Mouse (Mus musculus): Measurements from ENCODE around the gene Erg. TPM values are rescaled to one million over a fixed set of nuclear protein-coding genes. Genes with fewer than 3 reads are reported as not detected.

Erg gene
- total RNA-seq, 2 experiments from 2014 or later, result 17.9 to 19.7 TPM

- no peak for DNase-seq
- intact Hi-C loops (cut with DNase I; ENCODE audit: low total_unique reads), result no loop called here
These were observed 137.1 kb downstream of the Erg start for GRCm38 (mm10) chr16:95449361-95449725.

- DNase-seq, result no peak
- intact Hi-C loops (cut with DNase I; ENCODE audit: low total_unique reads), result no loop called here
These were observed 137.6 kb downstream of the Erg start for GRCm38 (mm10) chr16:95448643-95449360.

- intact Hi-C loops (cut with DNase I; ENCODE audit: low total_unique reads), result no loop called here
- DNase-seq, result no peak
These were observed 138.5 kb downstream of the Erg start for GRCm38 (mm10) chr16:95447896-95448295.

DNA sequence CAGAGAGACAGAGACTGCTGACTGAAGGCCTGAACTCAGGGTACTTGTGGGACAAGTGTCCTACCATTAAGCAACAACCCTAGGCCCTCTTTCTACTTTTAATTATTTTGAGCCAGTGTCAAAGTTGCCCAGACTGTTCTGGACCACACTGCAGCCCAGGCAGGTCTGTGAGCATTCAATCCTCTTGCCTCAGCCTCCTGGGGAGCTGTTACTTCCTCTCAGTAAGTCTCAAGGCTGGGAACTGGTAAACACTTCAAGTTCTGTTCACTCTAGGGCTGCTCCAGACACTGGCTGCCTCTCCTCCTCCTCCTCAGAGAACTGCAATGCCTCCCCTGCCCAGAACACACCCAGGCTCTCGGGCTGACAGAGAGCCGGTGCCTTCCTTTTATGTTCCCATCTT is 140.0 kb downstream of the Erg start:
- DNase-seq, result no peak
- intact Hi-C loops (cut with DNase I; ENCODE audit: low total_unique reads), result no loop called here

- no peak for DNase-seq
- intact Hi-C loops (cut with DNase I; ENCODE audit: low total_unique reads), result no loop called here
These were observed 144.4 kb downstream of the Erg start for GRCm38 (mm10) chr16:95442023-95442422.

DNA sequence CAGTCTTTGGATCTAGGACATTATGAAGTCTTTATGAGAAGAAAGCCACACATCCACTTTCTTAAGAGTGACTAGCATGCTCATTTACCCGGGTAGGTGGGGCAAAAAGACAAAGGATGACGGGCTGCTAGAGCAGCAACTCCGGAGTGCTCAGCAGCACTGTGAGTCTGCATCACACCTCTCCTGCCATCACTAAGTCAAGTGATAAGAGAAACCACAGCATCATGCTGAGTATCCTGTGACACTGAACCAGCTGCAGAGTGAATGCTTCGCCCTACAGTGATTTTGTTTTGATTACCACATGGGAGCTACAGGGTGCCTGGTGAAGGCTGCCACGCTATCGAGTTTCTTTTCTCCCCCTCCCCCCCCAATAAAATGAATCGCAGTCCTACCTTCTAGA is 145.2 kb downstream of the Erg start:
- no peak for DNase-seq
- intact Hi-C loops (cut with DNase I; ENCODE audit: low total_unique reads), result no loop called here

- intact Hi-C loops (cut with DNase I; ENCODE audit: low total_unique reads), result no loop called here
- DNase-seq, result no peak
These were observed 146.1 kb downstream of the Erg start for GRCm38 (mm10) chr16:95440334-95440733.

- DNase-seq, result no peak
- intact Hi-C loops (cut with DNase I; ENCODE audit: low total_unique reads), result no loop called here
These were observed 146.6 kb downstream of the Erg start for GRCm38 (mm10) chr16:95439794-95440193.

- DNase-seq, result no peak
- intact Hi-C loops (cut with DNase I; ENCODE audit: low total_unique reads), result no loop called here
These were observed 147.4 kb downstream of the Erg start for GRCm38 (mm10) chr16:95438848-95439540.

DNA sequence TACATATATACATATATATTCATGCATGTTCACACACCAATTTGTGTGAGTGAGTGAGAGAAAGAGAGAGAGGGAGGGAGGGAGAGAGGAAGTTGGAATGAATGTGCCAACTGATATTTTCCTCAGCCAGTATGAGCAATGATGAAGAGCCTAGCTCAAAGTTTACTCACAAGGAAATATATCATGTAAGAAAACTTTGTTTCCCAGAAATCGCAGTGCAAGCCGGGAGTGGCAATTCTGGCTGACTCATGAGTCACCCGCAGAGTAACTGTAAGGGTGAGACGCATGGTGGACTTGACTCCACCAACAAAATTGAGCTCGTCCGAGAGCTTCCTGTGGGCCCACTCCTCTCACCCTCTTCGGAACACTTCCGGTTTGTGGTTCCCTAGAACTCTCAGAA is 149.8 kb downstream of the Erg start:
- intact Hi-C loops (cut with DNase I; ENCODE audit: low total_unique reads), result no loop called here
- no peak for DNase-seq

GRCm38 (mm10) chr16:95436051-95436450 is 150.3 kb downstream of the Erg start:
- DNase-seq, result no peak
- intact Hi-C loops (cut with DNase I; ENCODE audit: low total_unique reads), result no loop called here

DNA sequence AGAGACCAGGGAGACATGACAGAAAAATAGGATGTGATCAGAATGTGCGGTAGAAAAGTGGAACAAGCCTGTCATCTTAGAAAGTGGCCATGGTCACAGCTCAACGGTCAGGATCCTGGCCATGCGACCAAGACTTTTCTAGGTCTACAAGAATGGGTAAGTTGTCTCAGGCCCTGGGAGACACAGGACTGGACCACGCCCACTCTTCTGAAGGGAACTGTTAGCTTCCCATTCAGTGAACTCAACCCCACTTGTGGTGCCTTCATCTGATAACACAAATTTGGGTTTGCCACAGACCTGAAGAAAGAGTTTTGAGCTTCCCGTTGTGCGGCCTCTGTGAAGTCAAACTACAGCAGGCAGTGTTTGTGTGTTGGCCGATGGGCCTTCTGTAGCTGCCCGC is 152.0 kb downstream of the Erg start:
- no peak for DNase-seq
- intact Hi-C loops (cut with DNase I; ENCODE audit: low total_unique reads), result no loop called here

- peak; percentile 18 for DNase-seq
- intact Hi-C loops (cut with DNase I; ENCODE audit: low total_unique reads), result no loop called here
These were observed 153.8 kb downstream of the Erg start for GRCm38 (mm10) chr16:95432540-95432971.

DNA sequence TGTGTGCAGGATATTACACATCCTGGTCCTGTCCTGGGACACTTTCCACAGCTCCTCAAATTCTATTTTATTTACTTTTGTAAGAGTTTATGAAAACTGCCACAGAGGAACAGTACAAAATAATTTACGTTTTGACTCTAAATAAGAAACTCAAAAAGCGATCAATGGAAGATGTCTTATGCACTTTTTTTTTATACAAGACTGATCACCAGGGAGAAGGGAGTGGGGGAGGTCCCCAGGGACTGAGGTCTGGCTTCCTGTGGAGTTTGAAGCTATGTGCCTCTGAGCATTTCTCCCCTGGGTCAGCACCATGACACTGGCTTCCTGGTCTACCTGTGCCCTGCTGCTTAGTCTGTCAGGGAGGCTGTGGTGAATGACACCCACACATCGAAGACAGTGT is 156.5 kb downstream of the Erg start:
- intact Hi-C loops (cut with DNase I; ENCODE audit: low total_unique reads), result no loop called here
- DNase-seq, result no peak

DNA sequence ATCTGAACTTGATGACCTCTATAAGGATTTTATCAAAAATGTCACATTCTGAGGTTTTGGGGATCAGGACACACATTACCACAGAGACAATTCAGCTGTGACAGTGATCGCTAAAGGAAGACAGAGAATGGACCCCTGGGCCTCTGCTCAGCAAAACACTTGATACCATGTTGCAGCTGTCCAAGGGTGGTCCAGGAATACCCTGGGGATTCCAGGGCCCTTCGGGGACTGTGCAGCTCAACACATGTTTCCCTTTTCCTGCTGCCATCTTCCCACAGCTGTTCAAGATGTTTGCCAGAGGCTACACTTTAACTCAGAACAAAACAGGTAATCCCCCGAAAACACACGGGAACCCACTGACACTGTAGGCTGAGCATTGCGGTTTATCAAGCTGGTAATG is 158.2 kb downstream of the Erg start:
- intact Hi-C loops (cut with DNase I; ENCODE audit: low total_unique reads), result no loop called here
- no peak for DNase-seq

GRCm38 (mm10) chr16:95427512-95427911 is 158.9 kb downstream of the Erg start:
- intact Hi-C loops (cut with DNase I; ENCODE audit: low total_unique reads), result no loop called here
- DNase-seq, result no peak

GRCm38 (mm10) chr16:95422658-95423073 is 163.7 kb downstream of the Erg start:
- DNase-seq, result peak; percentile 39
- intact Hi-C loops (cut with DNase I; ENCODE audit: low total_unique reads), result no loop called here

DNA sequence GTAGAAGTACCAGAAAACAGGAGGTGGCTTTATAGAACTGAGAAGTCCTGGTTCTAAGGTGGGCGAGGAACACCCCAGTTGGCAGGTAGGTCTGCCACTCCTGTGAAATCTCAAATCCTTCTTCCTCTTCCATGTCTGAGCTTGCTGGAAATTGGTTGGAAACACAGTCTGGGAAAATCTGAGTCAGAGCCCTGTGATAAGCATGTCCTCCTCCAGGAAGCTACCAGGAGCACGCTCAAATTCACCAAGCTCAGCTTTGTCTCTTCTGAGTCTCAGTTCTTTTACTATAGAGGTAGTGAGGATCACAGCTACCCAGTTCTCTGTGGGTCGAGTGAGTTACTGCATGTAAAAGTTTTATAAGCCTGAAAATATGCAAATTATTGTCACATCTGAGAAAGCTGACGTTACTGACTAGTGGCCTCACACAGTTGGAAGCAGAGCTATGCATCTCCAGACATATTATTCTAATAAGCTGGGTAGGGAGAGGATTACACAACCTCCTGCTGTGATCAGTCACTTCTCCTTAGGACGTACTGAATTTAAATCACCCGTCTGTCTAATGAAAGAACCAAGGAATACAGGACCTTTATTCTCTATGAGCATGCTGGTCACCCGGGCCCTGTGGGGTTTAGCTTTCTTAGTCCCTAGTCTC is 165.0 kb downstream of the Erg start:
- DNase-seq, result no peak
- intact Hi-C loops (cut with DNase I; ENCODE audit: low total_unique reads), result no loop called here

- no peak for DNase-seq
- intact Hi-C loops (cut with DNase I; ENCODE audit: low total_unique reads), result no loop called here
These were observed 170.5 kb downstream of the Erg start for GRCm38 (mm10) chr16:95415921-95416320.

GRCm38 (mm10) chr16:95415372-95415771 is 171.0 kb downstream of the Erg start:
- DNase-seq, result no peak
- intact Hi-C loops (cut with DNase I; ENCODE audit: low total_unique reads), result no loop called here

DNA sequence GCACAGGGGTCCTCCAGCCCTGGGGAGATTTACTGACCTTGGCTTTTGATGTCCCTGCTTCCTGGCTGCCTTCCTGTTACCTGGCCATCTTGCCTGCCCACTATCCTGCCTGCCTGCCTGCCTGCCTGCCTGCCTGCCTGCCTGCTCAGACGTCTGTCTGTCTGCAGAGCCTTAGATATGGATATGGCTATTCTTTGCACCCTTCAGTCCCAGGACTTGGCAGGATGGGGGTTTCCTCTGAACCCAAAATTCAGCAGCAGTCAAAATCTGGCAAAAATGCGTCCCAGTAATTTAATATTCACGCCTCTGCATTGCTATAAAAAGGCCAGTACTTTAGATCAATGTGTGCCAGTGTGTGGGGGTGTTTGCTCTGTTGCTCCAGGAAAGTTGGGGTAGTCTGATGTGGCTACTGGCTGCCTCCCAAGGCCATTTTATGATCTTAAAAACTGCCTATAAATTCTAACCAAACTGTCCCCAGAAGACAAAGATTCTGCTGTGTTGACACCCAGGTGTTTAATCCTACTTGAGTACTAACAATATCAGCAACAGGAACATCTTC is 172.9 kb downstream of the Erg start:
- no peak for DNase-seq
- intact Hi-C loops (cut with DNase I; ENCODE audit: low total_unique reads), result no loop called here
